Mouse (Mus musculus) embryonic fibroblast, embryonic 13.5 days (primary cell): Measurements from ENCODE around the gene Teddm1b.

Source experiments
- CTCF ChIP-seq: IDR thresholded peaks from 2 replicates; pipeline ENCODE4 v1.5.1; 2011; ENCODE audit warnings: mild to moderate bottlenecking, control low read depth, low read length, moderate library complexity, borderline replicate concordance; ENCODE audit not compliant: insufficient read depth
- POLR2A ChIP-seq: IDR thresholded peaks from 2 replicates; pipeline ENCODE4 v1.6.1; 2011; ENCODE audit warnings: low read depth, mild to moderate bottlenecking, control low read depth, low read length, moderate library complexity

GRCm38 (mm10) chr1:153905884-153906283 lies 31.7 kb downstream of the Teddm1b start:
- no peak for TF ChIP-seq CTCF
- TF ChIP-seq POLR2A: no peak
